Mouse (Mus musculus) hindbrain, postnatal 0 days (tissue): ENCODE results near the gene Slco1a5. TPM values are rescaled to one million over a fixed set of nuclear protein-coding genes. Genes with fewer than 3 reads are reported as not detected.

Source experiments
- ATAC-seq: fragments of 200-750 bp; cut with Nextera tagmentation; 2 replicates; pipeline ENCODE4 v1.8.0; 2017; ENCODE audit warnings: mild to moderate bottlenecking, moderate TSS enrichment, moderate library complexity
- DNase-seq: peaks from one replicate; pipeline ENCODE4 v3.0.0-alpha.2; 2015; ENCODE audit warnings: low spot score
- H3K27ac ChIP-seq: fragments of 300-500 bp; sonication (generic); 2 replicates; pipeline ENCODE4 v1.5.1; 2014; ENCODE audit warnings: mild to moderate bottlenecking
- H3K27me3 ChIP-seq: fragments of 300-500 bp; sonication (generic); 2 replicates; pipeline ENCODE4 v1.6.1; 2014; ENCODE audit warnings: low read length, mixed read lengths; ENCODE audit not compliant: insufficient read depth
- H3K36me3 ChIP-seq: fragments of 300-500 bp; sonication (generic); 2 replicates; pipeline ENCODE4 v1.6.1; 2014; ENCODE audit warnings: low read length, mixed read lengths; ENCODE audit not compliant: insufficient read depth
- H3K4me1 ChIP-seq: fragments of 300-500 bp; sonication (generic); 2 replicates; pipeline ENCODE4 v1.6.1; 2014; ENCODE audit warnings: antibody characterized with exemption, low read length, mixed read lengths; ENCODE audit not compliant: insufficient read depth
- H3K4me2 ChIP-seq: fragments of 300-500 bp; sonication (generic); 2 replicates; pipeline ENCODE4 v1.6.1; 2014; ENCODE audit warnings: low read depth, mild to moderate bottlenecking, low read length, moderate library complexity, mixed read lengths
- H3K4me3 ChIP-seq: fragments of 300-500 bp; sonication (generic); 2 replicates; pipeline ENCODE4 v1.5.1; 2014; ENCODE audit warnings: low read length
- H3K9ac ChIP-seq: fragments of 300-500 bp; sonication (generic); replicated peaks from 2 replicates; pipeline ENCODE4 v1.6.1; 2014; ENCODE audit warnings: mild to moderate bottlenecking, low read length, moderate library complexity, mixed read lengths
- H3K9me3 ChIP-seq: fragments of 300-500 bp; sonication (generic); 2 replicates; pipeline ENCODE4 v1.6.1; 2016; ENCODE audit warnings: low read length, mixed read lengths
- CTCF ChIP-seq: IDR thresholded peaks from 2 replicates; pipeline ENCODE4 v1.5.1; 2016; ENCODE audit warnings: antibody characterized with exemption, control low read depth, low read depth
- WGBS: fragments of 180-500 bp; shearing (Covaris S2); extraction: QIAGEN DNeasy Blood & Tissue Kit; methylation state at CpG from one replicate; pipeline ENCODE4 v1.1.7; 2014; 5-methylcytosine and 5-hydroxymethylcytosine counted together
- polyA plus RNA-seq: library from polyadenylated mRNA; unstranded; fragments of >200 nt; fragmentation: Nextera tagmentation; extraction: Ambion mirVana; gene quantifications from 2 replicates; pipeline ENCODE4 v1.2.1, GENCODE M21; 2015
- total RNA-seq: library from RNA; depleted of rRNA; stranded (reverse); fragments of >200 nt; gene quantifications from 2 replicates; pipeline ENCODE4 v1.2.3, GENCODE M21; 2014

Gene Slco1a5
- total and polyA plus RNA-seq, 2 experiments from 2014 or later, result 0.96 to 1.3 TPM

- H3K9me3 ChIP-seq, result no peaks in the 10 kb centered on the region
- no peak overlapping the region for H3K9ac ChIP-seq
- H3K4me2 ChIP-seq, result no peak overlapping the region
- no peaks in the 10 kb centered on the region for H3K4me1 ChIP-seq
- no peaks in the 10 kb centered on the region for H3K36me3 ChIP-seq
- H3K4me3 ChIP-seq, result no peak overlapping the region
- no peaks in the 10 kb centered on the region for H3K27me3 ChIP-seq
- no peak for ATAC-seq
- DNase-seq, result no peak
- no peak for TF ChIP-seq CTCF
- H3K27ac ChIP-seq, result no peak overlapping the region
These were observed 111.0 kb downstream of the Slco1a5 start for GRCm38 (mm10) chr6:142211821-142212220.

GRCm38 (mm10) chr6:142209749-142210148 is 113.0 kb downstream of the Slco1a5 start:
- no peak for DNase-seq
- Histone ChIP-seq H3K36me3 (no peaks in the 10 kb centered on the region), H3K27me3 (no peaks in the 10 kb centered on the region), H3K27ac (no peak overlapping the region), H3K9me3 (no peaks in the 10 kb centered on the region), H3K4me2 (no peak overlapping the region), H3K4me3 (no peak overlapping the region), H3K4me1 (no peaks in the 10 kb centered on the region), H3K9ac (no peak overlapping the region)
- no peak for TF ChIP-seq CTCF
- ATAC-seq, result no peak

GRCm38 (mm10) chr6:142208421-142208820 is 114.4 kb downstream of the Slco1a5 start, which contains the start of gene Slco1a6:
Slco1a6 (minus strand) TSS chr6:142208521.
- WGBS, result 95% methylated on average over 4 of the region's 4 CpGs
- TF ChIP-seq CTCF, result no peak
- Histone ChIP-seq H3K4me1 (no peaks in the 10 kb centered on the region), H3K4me3 (no peak within 1 kb of the TSS), H3K9me3 (no peaks in the 10 kb centered on the region), H3K27me3 (no peaks in the 10 kb centered on the region), H3K36me3 (no peaks in the 10 kb centered on the region), H3K4me2 (no peak within 1 kb of the TSS), H3K9ac (no peak within 1 kb of the TSS), H3K27ac (no peak within 1 kb of the TSS)
- DNase-seq (no peak), ATAC-seq (no peak)

DNA sequence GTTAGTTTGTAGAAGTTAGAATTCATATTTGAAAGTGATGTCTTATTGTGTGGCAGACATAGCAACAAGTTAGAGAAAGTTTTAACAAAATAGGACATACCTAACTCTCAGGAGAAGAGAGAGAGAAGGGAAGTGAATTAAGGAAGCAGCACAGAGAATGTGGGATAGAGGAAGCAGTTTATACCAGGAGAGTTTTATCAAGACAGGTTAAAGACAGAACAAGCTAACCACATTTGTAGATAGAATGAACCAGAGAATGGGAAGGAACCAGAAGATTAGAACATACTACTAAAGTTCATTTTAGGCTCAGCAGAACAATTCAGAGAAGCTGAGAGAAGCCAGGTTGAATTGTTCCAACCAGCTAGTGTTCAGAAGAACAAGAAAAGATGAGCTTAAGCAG is 122.3 kb downstream of the Slco1a5 start:
- no peak for ATAC-seq
- Histone ChIP-seq H3K9me3 (no peaks in the 10 kb centered on the region), H3K4me1 (no peaks in the 10 kb centered on the region), H3K27ac (no peak overlapping the region), H3K4me3 (no peak overlapping the region), H3K36me3 (no peaks in the 10 kb centered on the region), H3K9ac (no peak overlapping the region), H3K27me3 (no peaks in the 10 kb centered on the region), H3K4me2 (no peak overlapping the region)
- DNase-seq, result no peak
- no peak for TF ChIP-seq CTCF

GRCm38 (mm10) chr6:142194245-142194644 is 128.5 kb downstream of the Slco1a5 start:
- Histone ChIP-seq H3K27ac (no peak overlapping the region), H3K4me2 (no peak overlapping the region), H3K9me3 (no peaks in the 10 kb centered on the region), H3K27me3 (no peaks in the 10 kb centered on the region), H3K4me3 (no peak overlapping the region), H3K4me1 (no peaks in the 10 kb centered on the region), H3K9ac (no peak overlapping the region), H3K36me3 (no peaks in the 10 kb centered on the region)
- ATAC-seq (no peak), DNase-seq (no peak)
- TF ChIP-seq CTCF, result no peak
- WGBS, result 89% methylated on average over 8 of the region's 8 CpGs

GRCm38 (mm10) chr6:142191962-142192361 is 130.8 kb downstream of the Slco1a5 start:
- H3K4me2 ChIP-seq, result no peak overlapping the region
- no peaks in the 10 kb centered on the region for H3K27me3 ChIP-seq
- WGBS, result 83% methylated on average over 1 of the region's 1 CpGs
- DNase-seq (no peak), ATAC-seq (no peak)
- no peak overlapping the region for H3K4me3 ChIP-seq
- no peak overlapping the region for H3K9ac ChIP-seq
- no peaks in the 10 kb centered on the region for H3K36me3 ChIP-seq
- no peaks in the 10 kb centered on the region for H3K9me3 ChIP-seq
- no peak for TF ChIP-seq CTCF
- no peak overlapping the region for H3K27ac ChIP-seq
- H3K4me1 ChIP-seq, result no peaks in the 10 kb centered on the region

- ATAC-seq, result no peak
- Histone ChIP-seq H3K4me3 (no peak overlapping the region), H3K4me1 (no peaks in the 10 kb centered on the region), H3K36me3 (no peaks in the 10 kb centered on the region), H3K9ac (no peak overlapping the region), H3K27ac (no peak overlapping the region), H3K27me3 (no peaks in the 10 kb centered on the region), H3K4me2 (no peak overlapping the region), H3K9me3 (no peaks in the 10 kb centered on the region)
- no peak for DNase-seq
- WGBS, result 97% methylated on average over 3 of the region's 3 CpGs
- TF ChIP-seq CTCF, result no peak
These were observed 135.4 kb downstream of the Slco1a5 start for GRCm38 (mm10) chr6:142187426-142187825.
